Mouse (Mus musculus) heart, embryonic 10.5 days (tissue): ENCODE measurements around the gene Sfswap. TPM values are rescaled to one million over a fixed set of nuclear protein-coding genes. Genes with fewer than 3 reads are reported as not detected.
"Not testable (repeated sequence)": the region's sequence is repeated elsewhere in the genome, so short reads cannot be mapped to it uniquely, and the experiment has no call there.

Experiments
- DNase-seq: peaks from one replicate; pipeline ENCODE4 v3.0.0-alpha.2; 2017; ENCODE audit warnings: low spot score
- H3K27ac ChIP-seq: fragments of 300-500 bp; sonication (generic); 2 replicates; pipeline ENCODE4 v1.5.1; 2016; ENCODE audit warnings: mild to moderate bottlenecking
- H3K27me3 ChIP-seq: fragments of 300-500 bp; sonication (generic); 2 replicates; pipeline ENCODE4 v1.6.1; 2016; ENCODE audit warnings: mild to moderate bottlenecking; ENCODE audit not compliant: poor library complexity, insufficient read depth, severe bottlenecking
- H3K36me3 ChIP-seq: fragments of 300-500 bp; sonication (generic); 2 replicates; pipeline ENCODE4 v1.6.1; 2016; ENCODE audit warnings: mild to moderate bottlenecking, moderate library complexity
- H3K4me1 ChIP-seq: fragments of 300-500 bp; sonication (generic); 2 replicates; pipeline ENCODE4 v1.6.1; 2016; ENCODE audit warnings: mild to moderate bottlenecking
- H3K4me3 ChIP-seq: fragments of 300-500 bp; sonication (generic); 2 replicates; pipeline ENCODE4 v1.5.1; 2016; ENCODE audit warnings: mild to moderate bottlenecking, moderate library complexity
- H3K9me3 ChIP-seq: fragments of 300-500 bp; sonication (generic); 2 replicates; pipeline ENCODE4 v1.6.1; 2016; ENCODE audit warnings: mild to moderate bottlenecking, moderate library complexity
- WGBS: fragments of 180-500 bp; shearing (Covaris S2); methylation state at CpG from one replicate; pipeline ENCODE4 v1.1.7; 2016; 5-methylcytosine and 5-hydroxymethylcytosine counted together
- polyA plus RNA-seq: library from polyadenylated mRNA; unstranded; fragments of >200 nt; fragmentation: Nextera tagmentation; extraction: Ambion mirVana; gene quantifications from 2 replicates; pipeline ENCODE4 v1.2.1, GENCODE M21; 2016

Gene Sfswap
- polyA plus RNA-seq: 27.7 and 40.3 TPM in 2 replicates

GRCm38 (mm10) chr5:129500722-129501634, at the start of gene Sfswap:
Gene Sfswap (plus strand): TSS chr5:129501221.
- peak; percentile 89 for DNase-seq
- Histone ChIP-seq H3K27me3 (0 out of 2 replicates have a peak, but pooled peaks cover 5% of the 10 kb centered on the region), H3K36me3 (peaks cover 25% of the 10 kb centered on the region), H3K4me3 (peak within 1 kb of the TSS; percentile 99), H3K9me3 (no peaks in the 10 kb centered on the region), H3K27ac (peak within 1 kb of the TSS; percentile 97), H3K4me1 (peaks cover 12% of the 10 kb centered on the region)
- WGBS: under 1% methylated on average over 66 of the region's 66 CpGs

GRCm38 (mm10) chr5:129452561-129452960, 48.5 kb upstream of the Sfswap start:
- no peak for DNase-seq
- Histone ChIP-seq H3K36me3 (no peaks in the 10 kb centered on the region), H3K27me3 (peaks cover 18% of the 10 kb centered on the region; the same call in 1 of the 2 replicates), H3K27ac (no peak overlapping the region), H3K4me1 (peaks cover 20% of the 10 kb centered on the region), H3K4me3 (no peak overlapping the region), H3K9me3 (no peaks in the 10 kb centered on the region)
- 49% methylated on average over 3 of the region's 3 CpGs for WGBS

- H3K27ac ChIP-seq: peak overlapping the region; percentile 60; the same call in 1 of the 2 replicates
- peak overlapping the region; percentile 39; the same call in 1 of the 2 replicates for H3K4me3 ChIP-seq
- H3K36me3 ChIP-seq: no peaks in the 10 kb centered on the region
- peaks cover 20% of the 10 kb centered on the region for H3K4me1 ChIP-seq
- DNase-seq: peak; percentile 87
- WGBS: 22% methylated on average over 13 of the region's 13 CpGs
- H3K27me3 ChIP-seq: 0 out of 2 replicates have a peak, but pooled peaks cover 6% of the 10 kb centered on the region
- H3K9me3 ChIP-seq: no peaks in the 10 kb centered on the region
Observed at GRCm38 (mm10) chr5:129454802-129455528, 46.1 kb upstream of the Sfswap start.

- H3K4me1 ChIP-seq: peaks cover 20% of the 10 kb centered on the region
- H3K9me3 ChIP-seq: no peaks in the 10 kb centered on the region
- 0 out of 2 replicates have a peak, but pooled peaks cover 4% of the 10 kb centered on the region for H3K27me3 ChIP-seq
- no peaks in the 10 kb centered on the region for H3K36me3 ChIP-seq
- DNase-seq: no peak
- H3K4me3 ChIP-seq: no peak overlapping the region
- 0 out of 2 replicates have a peak overlapping the region, but pooled peaks have one; percentile 60 for H3K27ac ChIP-seq
- WGBS: 26% methylated on average over 2 of the region's 2 CpGs
Observed at GRCm38 (mm10) chr5:129455529-129455896, 45.5 kb upstream of the Sfswap start.

- WGBS: 38% methylated on average over 9 of the region's 9 CpGs
- Histone ChIP-seq H3K27ac (no peak overlapping the region), H3K9me3 (no peaks in the 10 kb centered on the region), H3K36me3 (no peaks in the 10 kb centered on the region), H3K4me1 (peaks cover 20% of the 10 kb centered on the region), H3K4me3 (no peak overlapping the region), H3K27me3 (0 out of 2 replicates have a peak, but pooled peaks cover 4% of the 10 kb centered on the region)
- DNase-seq: no peak
Observed at GRCm38 (mm10) chr5:129456579-129457140, 44.4 kb upstream of the Sfswap start.

- WGBS: 75% methylated on average over 7 of the region's 7 CpGs
- Histone ChIP-seq H3K36me3 (no peaks in the 10 kb centered on the region), H3K4me3 (no peak overlapping the region), H3K27ac (no peak overlapping the region), H3K27me3 (0 out of 2 replicates have a peak, but pooled peaks cover 3% of the 10 kb centered on the region), H3K9me3 (no peaks in the 10 kb centered on the region), H3K4me1 (peaks cover 20% of the 10 kb centered on the region)
- no peak for DNase-seq
Observed at GRCm38 (mm10) chr5:129458109-129458508, 42.9 kb upstream of the Sfswap start.

GRCm38 (mm10) chr5:129458541-129458940, 42.5 kb upstream of the Sfswap start:
- H3K4me1 ChIP-seq: peaks cover 20% of the 10 kb centered on the region
- WGBS: 77% methylated on average over 3 of the region's 3 CpGs

GRCm38 (mm10) chr5:129460798-129461476, 40.1 kb upstream of the Sfswap start:
- Histone ChIP-seq H3K27me3 (no peaks in the 10 kb centered on the region), H3K4me3 (no peak overlapping the region), H3K4me1 (peaks cover 2% of the 10 kb centered on the region; the same call in 1 of the 2 replicates), H3K36me3 (no peaks in the 10 kb centered on the region), H3K27ac (no peak overlapping the region), H3K9me3 (no peaks in the 10 kb centered on the region)
- 62% methylated on average over 11 of the region's 11 CpGs for WGBS
- DNase-seq: no peak

More at GRCm38 (mm10) chr5:129458541-129458940, 42.5 kb upstream of the Sfswap start:
- H3K36me3 ChIP-seq: no peaks in the 10 kb centered on the region
- DNase-seq: no peak
- H3K27ac ChIP-seq: no peak overlapping the region
- H3K27me3 ChIP-seq: no peaks in the 10 kb centered on the region
- H3K9me3 ChIP-seq: no peaks in the 10 kb centered on the region
- H3K4me3 ChIP-seq: no peak overlapping the region

- WGBS: 73% methylated on average over 9 of the region's 9 CpGs
- not testable (repeated sequence) for H3K36me3 ChIP-seq, H3K27ac ChIP-seq, H3K4me3 ChIP-seq, H3K9me3 ChIP-seq, H3K4me1 ChIP-seq, H3K27me3 ChIP-seq, DNase-seq
Observed at GRCm38 (mm10) chr5:129463648-129464047, 37.4 kb upstream of the Sfswap start.

- Histone ChIP-seq H3K36me3 (no peaks in the 10 kb centered on the region), H3K9me3 (no peaks in the 10 kb centered on the region), H3K27ac (no peak overlapping the region), H3K27me3 (0 out of 2 replicates have a peak, but pooled peaks cover 5% of the 10 kb centered on the region), H3K4me1 (no peaks in the 10 kb centered on the region; the same call in 1 of the 2 replicates), H3K4me3 (no peak overlapping the region)
- DNase-seq: no peak
- WGBS: 60% methylated on average over 2 of the region's 2 CpGs
Observed at GRCm38 (mm10) chr5:129465788-129466187, 35.2 kb upstream of the Sfswap start.

GRCm38 (mm10) chr5:129475532-129476045, 25.4 kb upstream of the Sfswap start:
- H3K27ac ChIP-seq: no peak overlapping the region
- no peaks in the 10 kb centered on the region for H3K36me3 ChIP-seq
- no peaks in the 10 kb centered on the region for H3K9me3 ChIP-seq
- H3K4me3 ChIP-seq: no peak overlapping the region
- H3K4me1 ChIP-seq: no peaks in the 10 kb centered on the region
- no peak for DNase-seq
- WGBS: 74% methylated on average over 3 of the region's 3 CpGs
- H3K27me3 ChIP-seq: no peaks in the 10 kb centered on the region; the same call in 1 of the 2 replicates

- Histone ChIP-seq H3K27me3 (peaks cover 3% of the 10 kb centered on the region; the same call in 1 of the 2 replicates), H3K36me3 (no peaks in the 10 kb centered on the region), H3K9me3 (no peaks in the 10 kb centered on the region), H3K4me1 (no peaks in the 10 kb centered on the region), H3K27ac (no peak overlapping the region), H3K4me3 (peak overlapping the region; percentile 18; the same call in 1 of the 2 replicates)
- no peak for DNase-seq
- 40% methylated on average over 10 of the region's 10 CpGs for WGBS
Observed at GRCm38 (mm10) chr5:129489879-129490278, 11.1 kb upstream of the Sfswap start.
